Mouse (Mus musculus): Measurements from ENCODE around the gene Serinc3.

The Serinc3 gene

GRCm38 (mm10) chr2:163592084-163592483 lies 52.8 kb downstream of the Serinc3 start:
- no peak for DNase-seq

DNA sequence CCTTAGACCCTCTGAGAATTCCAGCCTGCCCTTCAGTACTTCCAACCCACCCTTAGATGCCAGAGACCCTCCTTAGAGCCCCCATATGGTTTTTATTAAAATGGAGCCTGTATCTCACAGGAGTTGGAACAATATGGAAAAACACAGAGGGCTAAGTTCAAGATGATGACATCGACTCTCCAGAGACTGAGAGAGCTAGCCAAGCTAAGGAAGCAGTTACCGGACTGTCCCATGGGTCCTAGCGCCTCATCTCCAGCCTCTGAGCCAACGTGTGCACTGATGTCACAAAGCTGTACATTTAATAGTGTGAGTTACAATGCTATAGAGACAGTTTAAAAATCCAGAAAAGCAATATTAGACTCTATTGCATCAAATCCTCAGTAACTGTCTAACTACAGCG lies 53.9 kb downstream of the Serinc3 start:
- DNase-seq: no peak

GRCm38 (mm10) chr2:163590211-163590610 lies 54.7 kb downstream of the Serinc3 start:
- DNase-seq: no peak

GRCm38 (mm10) chr2:163587506-163587905 lies 57.4 kb downstream of the Serinc3 start:
- DNase-seq: no peak

DNA sequence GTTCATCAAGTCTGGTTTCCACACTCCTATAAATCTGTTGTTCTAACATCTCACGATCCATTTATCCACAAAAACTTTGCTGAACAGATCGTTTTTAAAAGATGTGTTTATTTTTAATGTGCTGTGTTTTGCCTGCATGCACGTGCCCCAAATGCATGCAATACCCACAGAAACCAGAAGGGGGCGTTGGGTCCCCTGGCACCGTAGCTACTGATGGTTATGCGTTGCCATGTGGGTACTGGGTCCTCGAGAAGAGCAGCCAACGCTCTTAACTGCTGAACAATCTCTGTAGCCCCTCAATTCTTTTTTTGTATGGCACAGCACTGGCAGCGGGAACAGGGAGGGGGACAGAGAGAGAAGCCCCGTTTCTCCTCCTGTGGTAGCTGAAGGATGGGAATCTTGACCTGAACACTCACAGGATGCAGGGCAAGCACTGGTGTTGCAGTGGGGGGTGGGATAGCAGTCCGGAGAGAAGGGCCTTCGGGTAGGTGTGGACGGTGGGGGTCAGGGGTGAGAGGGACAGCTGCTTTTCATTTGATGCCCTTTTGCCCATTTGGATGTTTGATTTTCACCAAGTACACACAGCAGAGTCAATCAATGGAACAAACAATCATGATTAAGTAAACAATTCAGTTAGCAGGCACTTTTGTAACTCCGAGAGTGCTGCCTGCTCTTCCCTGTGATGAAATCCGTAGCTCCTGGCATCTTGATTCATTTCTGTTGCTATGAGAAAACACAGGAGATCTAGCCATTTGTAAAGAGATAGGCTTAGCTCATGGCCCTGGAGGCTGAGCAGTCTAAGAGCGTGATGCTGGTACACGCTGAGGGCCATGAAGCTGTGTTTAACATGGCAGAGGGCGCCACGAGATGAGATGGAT lies 58.3 kb downstream of the Serinc3 start:
- DNase-seq: no peak

DNA sequence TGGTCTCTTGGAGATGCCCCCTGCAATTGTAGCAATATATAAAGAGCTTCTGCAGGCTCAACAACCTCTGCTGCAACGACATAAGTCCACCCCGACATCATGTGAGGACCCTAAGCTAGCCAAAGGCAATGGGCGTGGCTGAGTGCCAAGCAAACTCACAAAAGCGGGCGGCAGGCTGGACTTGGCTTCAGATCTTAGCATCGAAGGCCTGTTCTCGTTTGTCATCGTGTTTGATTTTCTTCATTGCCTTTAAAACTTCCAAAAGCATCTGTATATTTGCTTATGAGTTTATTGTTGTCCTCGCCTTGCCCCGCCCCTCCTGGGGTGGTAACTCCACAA lies 60.9 kb downstream of the Serinc3 start:
- no peak for DNase-seq

DNA sequence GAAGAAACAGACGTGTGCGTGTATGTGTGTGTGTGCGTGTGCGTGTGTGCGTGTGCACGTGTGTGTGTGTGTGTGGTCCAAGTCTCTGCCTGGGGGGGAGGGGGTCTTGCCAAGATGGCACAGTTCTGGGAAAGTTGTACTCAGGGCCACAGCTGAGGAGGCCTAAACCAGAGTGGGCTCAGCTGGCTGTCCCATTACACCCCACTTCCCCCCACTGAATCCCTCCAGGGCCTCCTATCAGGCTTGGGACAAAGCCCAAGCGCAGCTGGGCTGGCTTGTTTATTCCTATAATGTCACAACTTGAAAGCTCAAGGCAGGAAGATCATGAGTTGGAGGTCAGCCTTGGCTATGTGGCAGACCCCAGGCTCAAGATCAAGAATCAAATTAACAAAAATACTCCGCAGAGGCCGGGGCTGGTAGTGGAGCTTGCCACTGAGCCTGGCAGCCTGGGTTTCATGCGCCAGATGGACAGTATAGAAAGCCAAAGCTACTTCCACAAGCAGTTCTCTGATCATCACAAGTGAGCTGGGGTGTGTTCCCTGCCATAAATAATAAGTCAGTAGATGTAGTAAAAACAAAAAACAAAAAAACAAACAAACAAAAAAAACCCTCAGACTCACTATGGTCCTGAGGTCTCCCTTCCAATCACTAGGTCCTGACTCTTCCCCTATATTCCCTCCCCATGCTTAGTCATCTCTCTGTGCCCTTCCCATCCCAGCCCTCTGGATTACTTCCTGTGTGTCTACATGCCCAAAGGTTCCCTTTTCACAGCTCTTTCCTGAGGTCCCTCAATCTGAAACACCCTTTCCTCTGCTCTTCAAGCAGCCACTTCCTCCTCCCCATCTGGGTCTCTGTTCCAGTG lies 61.5 kb downstream of the Serinc3 start:
- DNase-seq: no peak

GRCm38 (mm10) chr2:163580069-163580945 lies 64.6 kb downstream of the Serinc3 start:
- DNase-seq: no peak

- DNase-seq: no peak
Measured at GRCm38 (mm10) chr2:163577986-163578385, 66.9 kb downstream of the Serinc3 start.

- no peak for DNase-seq
Measured at GRCm38 (mm10) chr2:163575248-163575647, 69.7 kb downstream of the Serinc3 start.

- no peak for DNase-seq
Measured at GRCm38 (mm10) chr2:163574321-163574720, 70.6 kb downstream of the Serinc3 start.

All from cerebellum, adult 9-10 months (tissue).